Mouse (Mus musculus) lung, adult 2 months (tissue): ENCODE data around the gene Smo.

ENCODE experiments used
- CTCF ChIP-seq: fragments of 200-500 bp; IDR thresholded peaks from 2 replicates; pipeline ENCODE4 v1.5.1; 2011; ENCODE audit warnings: mild to moderate bottlenecking, low read length, control low read depth; ENCODE audit not compliant: insufficient read depth
- POLR2A ChIP-seq: fragments of 200-500 bp; IDR thresholded peaks from 2 replicates; pipeline ENCODE4 v1.6.1; 2011; ENCODE audit warnings: low read depth, mild to moderate bottlenecking, control low read depth, low read length, borderline replicate concordance; ENCODE audit errors: extremely low read depth

GRCm38 (mm10) chr6:29768791-29769441 is 33.6 kb downstream of the Smo start:
- TF ChIP-seq CTCF = no peak
- no peak for TF ChIP-seq POLR2A
